Mouse (Mus musculus) thymus, adult 2 months (tissue): ENCODE measurements around the gene Otud3.

Experiments used
- CTCF ChIP-seq: fragments of 200-500 bp; IDR thresholded peaks from 2 replicates; pipeline ENCODE4 v1.5.1; 2012; ENCODE audit warnings: mild to moderate bottlenecking, control low read depth, low read length, moderate library complexity, borderline replicate concordance; ENCODE audit not compliant: control insufficient read depth, poor library complexity, insufficient read depth; ENCODE audit errors: extremely low read depth
- POLR2A ChIP-seq: fragments of 200-500 bp; IDR thresholded peaks from 2 replicates; pipeline ENCODE4 v1.6.1; 2012; ENCODE audit warnings: mild to moderate bottlenecking, low read length, control low read depth, moderate library complexity; ENCODE audit not compliant: control insufficient read depth, poor library complexity, insufficient read depth; ENCODE audit errors: extremely low read depth

DNA sequence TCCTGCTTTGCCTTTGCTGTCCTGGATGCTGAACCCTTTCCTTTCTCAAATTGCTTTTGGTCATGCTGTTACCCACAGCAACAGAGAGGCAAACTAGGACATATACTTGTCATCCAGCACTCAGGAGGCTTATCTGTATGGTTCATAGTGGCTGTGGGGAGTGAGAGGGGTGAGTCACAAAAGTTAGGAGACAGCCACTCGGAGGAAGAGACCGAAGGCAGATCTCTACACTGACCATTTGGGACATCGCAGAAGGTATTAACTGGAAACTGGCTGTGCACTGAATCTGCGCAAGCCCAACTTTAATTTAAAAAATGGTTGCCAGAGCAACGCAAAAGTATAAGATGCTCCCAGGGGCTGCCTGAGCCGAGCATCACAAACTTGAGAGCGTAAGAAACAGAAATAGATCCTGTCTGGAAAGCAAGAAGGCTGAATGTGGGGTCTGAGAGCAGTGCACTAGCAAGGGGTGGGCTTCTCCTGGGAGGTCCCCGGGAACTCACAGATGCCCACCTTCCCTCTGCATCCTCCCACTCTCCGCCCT lies 58.6 kb downstream of the Otud3 start:
- TF ChIP-seq POLR2A, result no peak
- TF ChIP-seq CTCF, result no peak
